Mouse (Mus musculus) heart, adult 11 months (tissue): Measurements from ENCODE around the gene Grb10.

Source experiments
- DNase-seq: peaks from one replicate; pipeline ENCODE4 v3.0.0; 2022

Grb10 gene

DNA sequence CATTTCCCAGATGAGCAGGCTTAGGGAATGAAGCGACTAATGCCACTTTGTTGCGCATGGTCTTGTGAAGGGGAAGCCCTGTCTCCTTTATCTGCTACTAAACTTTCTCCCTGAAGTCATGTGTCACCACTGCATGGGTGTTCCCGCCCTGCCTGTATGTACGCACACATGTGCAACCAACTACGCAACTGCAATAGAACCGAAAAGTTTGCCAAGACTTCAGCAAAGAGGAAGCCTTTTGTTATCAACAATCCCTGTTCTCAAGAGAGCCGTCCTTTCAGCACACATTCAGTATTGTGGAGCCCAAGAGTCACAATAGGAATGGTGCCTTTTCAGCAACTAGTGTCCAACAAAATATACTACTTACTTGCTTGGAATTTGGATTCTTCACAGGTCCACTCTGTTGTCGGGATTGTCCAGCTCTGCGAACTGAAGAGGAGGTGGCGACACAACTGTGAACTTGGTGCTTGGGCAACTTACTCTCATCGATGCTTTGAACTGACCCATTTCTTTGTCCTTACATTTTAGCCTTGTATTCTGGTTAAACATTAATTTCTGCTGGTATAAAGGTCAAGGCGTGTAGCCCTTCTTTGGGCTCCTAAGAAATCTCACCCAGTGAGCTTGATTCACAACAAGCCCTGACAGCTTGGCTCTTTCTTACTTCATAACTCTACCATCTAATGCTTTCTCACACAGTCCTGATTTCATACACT lies 140.7 kb downstream of the Grb10 start, which contains the start of gene Ddc:
Ddc (minus strand) TSS at position 500 of the 713 bp plus-strand sequence.
- peak; percentile 89 for DNase-seq

DNA sequence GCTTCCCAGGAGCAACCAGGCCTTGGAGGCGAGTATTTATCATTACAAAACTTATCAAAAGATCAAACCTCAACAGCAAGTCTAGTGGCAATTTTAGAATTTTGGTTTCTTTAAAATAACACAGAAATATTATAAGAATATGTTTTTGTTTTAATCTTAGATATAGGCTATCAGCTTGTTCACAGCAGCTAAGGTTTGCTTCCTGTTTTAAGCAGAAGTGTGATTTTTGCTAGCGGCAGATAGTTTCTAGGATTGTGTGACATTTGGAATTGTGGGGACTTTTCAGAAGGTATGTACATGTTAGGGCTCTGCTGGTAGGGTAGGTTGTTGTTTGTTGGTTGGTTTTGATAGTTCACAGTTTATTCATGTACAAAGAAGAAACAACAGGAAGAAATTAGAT lies 143.0 kb downstream of the Grb10 start:
- no peak for DNase-seq

DNA sequence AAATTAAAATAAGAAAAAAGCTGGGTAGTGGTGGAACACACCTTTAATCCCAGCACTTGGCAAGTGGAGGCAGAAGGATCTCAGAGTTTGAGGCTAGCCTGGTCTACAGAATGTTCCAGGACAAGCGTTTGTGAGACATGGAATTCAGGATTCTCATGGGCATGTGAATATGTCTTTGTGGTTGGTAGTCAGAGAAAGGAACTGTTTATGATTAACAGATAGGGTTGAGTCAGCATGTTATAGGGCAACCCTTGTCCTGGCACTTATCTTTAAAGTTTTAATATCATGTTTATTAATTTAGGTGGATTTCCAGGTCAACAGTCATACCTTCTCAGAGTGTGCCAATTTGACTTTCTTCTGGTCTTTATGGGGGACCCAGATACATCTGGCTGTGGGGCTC lies 144.7 kb downstream of the Grb10 start:
- DNase-seq = peak; percentile 30

DNA sequence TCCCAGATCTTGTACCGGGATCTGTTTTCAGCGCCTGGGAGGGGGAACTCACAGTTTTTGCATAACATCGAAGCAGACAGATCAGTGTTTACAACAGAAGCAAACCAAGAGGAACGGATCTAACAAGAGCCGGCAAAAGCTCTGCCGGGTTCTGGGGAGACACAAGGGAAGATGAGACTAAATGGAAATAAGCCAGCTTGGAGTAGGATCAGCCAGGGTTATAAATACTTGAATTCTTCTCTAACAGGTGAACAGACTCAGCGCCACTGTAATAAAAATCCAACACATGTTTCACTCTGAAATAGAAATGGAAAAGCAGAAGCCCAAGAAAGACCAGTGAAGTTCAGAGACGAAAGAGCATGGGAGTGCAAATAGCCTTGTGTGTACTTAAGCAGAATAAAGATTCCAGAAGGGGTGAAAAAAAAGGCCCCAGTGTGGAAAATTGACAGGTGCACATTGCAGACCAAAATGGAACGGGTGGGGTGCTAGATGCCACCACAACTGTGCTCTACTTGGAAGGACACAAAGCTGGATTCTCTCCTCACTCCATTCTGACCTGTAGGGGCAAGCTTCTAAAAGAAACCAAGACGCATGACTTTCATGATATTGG lies 145.4 kb downstream of the Grb10 start:
- peak; percentile 30 for DNase-seq

DNA sequence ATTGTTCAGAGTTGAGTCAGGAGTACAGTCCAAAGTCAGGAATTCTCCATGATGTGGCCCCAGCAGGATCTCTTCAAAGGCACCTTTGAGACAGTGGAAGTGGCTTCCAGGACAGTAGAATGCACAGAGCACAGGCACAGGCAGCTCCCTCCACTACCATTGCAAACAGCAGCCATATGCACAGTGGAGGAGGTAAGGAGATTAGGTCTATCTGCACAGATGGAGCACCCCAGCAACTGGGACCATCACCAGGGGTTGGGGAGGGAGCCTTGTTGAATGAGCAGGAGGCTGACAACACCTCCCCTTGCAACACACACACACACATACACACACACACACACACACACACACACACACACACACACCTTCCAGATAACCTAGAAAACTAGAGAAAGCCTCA lies 146.7 kb downstream of the Grb10 start:
- DNase-seq = peak; percentile 66

DNA sequence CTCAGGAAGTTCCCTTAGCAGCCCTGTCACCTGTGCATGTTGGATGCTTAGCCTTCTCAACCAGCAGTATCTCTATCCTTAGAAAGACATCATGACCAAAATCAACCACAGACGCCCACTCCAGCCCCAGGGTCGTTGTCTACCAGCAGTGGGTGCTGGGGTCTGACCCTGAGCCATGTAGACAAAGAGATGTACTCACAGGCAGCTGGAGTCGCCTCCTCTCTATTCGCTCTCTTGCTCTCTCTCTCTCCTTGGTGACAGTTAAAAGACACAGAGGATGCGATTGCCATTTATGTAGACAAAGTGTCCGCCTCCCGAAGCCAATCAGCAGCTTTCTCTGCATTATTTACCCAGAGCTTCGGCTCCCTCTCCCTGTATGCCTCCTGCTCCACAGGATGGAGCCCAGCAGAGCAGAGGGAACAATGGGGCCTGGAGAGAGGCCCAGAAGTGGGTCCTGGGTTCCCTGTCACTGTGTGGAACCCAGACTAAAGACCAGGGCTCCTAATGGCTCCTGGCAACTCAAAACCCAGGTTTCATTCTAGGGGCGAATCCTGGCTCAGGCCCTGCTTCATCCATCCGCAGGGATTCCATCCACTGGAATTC lies 148.2 kb downstream of the Grb10 start:
- peak; percentile 72 for DNase-seq

DNA sequence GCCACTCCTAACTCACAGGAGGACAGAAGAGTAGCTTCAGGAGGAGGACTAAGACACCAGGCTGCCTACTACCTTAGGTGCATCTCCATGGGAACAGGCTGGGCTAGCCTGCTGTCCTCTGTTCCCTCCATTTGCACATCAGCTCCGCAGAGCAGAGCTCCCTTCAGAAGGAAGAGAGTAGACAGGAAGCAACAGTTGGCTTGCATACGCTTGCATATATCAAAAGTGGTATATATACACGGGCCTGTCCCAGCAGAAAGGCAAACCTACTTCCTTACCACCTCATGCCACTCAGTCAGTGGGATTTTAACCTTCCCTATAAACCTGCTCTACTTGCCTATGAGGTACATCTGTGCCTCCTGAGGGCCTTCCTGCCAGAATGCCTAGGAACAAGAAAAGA lies 149.8 kb downstream of the Grb10 start:
- peak; percentile 76 for DNase-seq

DNA sequence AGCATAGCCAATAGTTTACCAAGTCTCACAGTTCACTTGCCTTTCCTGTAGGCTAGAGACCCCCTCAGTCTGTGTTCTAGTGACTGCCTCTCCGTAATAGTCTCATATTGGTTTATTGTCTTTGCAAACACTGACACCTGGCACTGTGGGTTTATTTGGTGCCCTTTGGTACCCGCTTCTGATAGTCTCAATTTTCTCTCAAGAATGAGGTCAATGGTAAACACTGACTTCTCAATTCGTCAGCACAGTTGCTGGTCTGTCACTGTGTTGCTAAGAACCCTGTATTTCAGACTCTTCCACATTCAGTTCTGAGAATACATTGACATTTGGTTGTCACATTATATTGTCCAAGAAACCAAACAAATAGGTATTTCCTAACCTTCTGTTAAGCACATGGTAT lies 150.4 kb downstream of the Grb10 start:
- DNase-seq = no peak

DNA sequence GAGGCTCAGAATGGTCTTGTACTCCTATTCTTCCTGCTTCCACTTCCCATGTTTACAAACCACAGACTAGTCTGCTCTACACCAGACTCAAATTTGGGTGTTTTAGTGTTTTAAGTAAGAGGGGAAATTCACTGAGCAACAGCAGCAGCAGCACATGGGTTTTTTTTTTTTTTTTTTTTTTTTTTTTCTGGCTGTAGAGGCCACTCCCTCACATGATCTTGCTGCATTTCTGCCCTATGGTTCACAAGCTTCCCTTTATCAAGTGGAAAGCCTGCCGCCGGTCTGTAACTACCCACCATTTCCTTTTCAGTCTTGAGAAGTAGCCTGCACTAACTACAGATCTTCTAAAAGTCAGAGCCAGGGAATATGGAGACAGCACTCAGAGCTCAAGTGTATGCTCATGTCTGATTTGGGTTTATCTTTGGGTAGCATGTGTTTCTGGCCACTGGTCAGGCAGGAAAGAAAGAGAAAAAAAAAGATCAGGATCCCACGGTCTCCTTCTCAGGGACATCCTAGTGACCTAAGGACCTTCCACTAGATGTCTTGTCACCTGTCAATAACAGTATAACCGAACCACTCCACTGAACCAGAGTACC lies 152.0 kb downstream of the Grb10 start:
- no peak for DNase-seq

DNA sequence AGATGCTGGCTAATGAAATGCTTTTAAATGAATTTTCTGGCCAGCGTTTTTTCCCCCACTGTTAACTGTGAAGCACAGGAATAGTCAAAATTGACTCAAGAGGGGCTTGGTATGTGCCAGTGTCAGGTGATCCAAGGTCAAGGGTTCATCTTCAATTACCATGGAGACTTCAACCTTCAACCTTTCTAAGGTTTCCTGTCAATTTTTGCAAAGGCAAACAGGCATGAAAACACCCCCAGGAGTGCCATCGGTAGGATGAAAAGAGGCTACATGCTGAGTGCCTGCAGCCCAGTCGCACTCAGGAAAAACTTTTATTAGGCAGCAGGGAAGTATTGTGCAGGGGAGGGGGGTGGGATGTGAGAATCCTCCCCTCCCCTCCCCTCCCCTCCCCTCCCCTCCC lies 152.6 kb downstream of the Grb10 start:
- peak; percentile 61 for DNase-seq

DNA sequence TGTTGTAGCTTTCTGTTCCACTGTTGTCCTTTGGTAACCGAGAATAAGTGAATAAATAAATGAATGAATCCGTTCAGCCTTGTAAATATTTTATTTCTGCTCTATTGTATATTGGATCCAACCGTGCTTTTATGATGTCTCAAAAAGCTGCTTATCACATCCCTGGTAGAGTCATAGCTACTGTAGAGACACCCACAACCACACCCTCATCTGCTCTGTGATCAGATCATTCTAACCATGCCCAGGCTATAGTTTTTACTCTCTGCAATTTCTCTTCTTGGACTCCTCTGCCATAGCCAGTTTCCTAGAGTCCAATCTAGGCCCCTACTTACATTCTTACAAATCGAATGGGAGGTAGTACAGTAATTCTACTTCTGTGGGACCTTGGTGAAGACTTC lies 153.2 kb downstream of the Grb10 start:
- DNase-seq = peak; percentile 21

DNA sequence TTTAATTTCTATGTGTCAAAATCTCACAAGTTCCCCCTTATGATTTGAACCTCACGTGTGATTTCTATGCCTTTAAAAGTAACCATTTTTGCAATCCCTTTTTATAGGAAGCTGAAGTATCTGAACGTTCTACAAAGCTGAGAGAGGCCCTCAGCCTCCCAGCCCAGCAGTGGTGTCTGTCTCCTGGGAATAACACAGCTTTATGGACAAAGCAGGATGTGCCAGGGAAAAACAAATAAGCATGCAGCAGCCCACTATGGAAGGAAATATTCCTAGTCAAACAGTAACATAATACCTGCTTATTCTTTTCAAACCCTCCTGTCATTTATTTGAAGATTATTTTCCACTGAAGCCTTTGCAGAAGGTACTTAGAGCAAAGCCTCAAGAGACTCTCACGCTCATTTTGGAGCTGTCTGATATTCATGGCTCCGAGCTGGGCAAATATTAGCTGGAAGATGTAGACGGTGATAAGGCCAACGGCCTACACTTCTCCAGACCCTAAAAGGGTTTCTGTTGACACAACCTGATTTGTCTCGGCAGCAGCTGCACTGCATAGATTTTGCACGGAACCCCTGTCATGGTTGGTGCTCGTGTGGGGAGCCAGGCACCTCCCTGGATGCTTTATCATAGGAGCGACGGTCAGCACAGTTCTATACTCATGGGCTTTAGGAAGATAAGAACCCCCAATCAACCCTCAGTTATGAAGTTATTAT lies 153.8 kb downstream of the Grb10 start:
- DNase-seq = peak; percentile 78

DNA sequence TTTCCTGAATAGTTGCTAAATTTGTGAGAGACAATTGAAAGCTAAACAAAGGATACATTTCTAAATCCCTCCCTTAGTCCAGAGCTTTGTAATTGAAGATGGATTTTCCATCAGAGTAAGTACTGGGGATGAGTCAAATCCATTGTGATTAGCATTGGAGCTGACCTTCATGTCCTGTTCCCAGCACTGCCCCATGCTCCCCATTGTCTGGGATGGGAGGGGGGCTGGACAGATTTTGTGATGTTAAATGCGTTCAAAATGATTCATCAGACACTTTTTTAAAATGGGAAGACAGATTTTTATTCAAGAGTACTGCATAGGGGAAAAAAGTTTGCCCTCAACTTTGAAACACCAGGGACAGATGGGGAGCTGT lies 156.7 kb downstream of the Grb10 start:
- DNase-seq = peak; percentile 64

DNA sequence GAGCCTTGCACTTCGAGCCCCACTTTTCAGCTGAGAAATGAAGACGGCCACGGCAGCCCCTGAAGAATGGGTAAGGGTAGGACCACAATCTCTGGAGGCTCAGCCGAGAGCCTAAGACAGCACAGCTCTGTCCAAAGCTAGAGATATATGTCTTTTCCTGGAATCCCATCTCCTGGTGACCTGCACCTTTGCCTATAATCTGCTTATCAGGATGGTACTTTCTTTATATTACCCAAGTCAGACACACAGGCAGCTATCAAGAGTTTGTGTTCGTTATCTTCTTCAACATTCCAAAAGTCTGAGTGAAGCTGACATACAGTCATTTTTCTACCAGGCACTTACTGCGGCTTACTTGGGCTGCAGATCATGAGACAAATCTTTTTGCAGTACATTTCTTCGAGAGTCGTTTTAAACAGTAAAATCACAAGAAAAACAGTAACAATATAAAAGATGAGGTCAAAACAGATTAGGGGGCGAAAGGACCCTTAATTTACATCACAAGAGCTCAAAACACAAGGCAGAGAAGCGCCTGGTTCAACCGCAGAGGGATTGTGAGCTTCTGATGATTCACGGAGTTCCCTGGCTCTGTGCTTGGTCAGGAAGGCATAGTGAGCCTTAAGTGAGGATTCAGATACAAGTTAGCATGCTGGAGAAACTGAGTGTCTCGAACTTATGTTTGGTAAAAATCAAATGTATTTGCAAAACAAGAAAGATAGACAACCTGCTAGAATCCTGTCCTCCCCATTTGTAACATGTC lies 157.3 kb downstream of the Grb10 start:
- peak; percentile 65 for DNase-seq
